Mouse (Mus musculus): ENCODE measurements around the gene Mical2. TPM values are rescaled to one million over a fixed set of nuclear protein-coding genes. Genes with fewer than 3 reads are reported as not detected.

Mical2 gene
- total RNA-seq, 2 experiments from 2014 or later, result 691 to 703 TPM

- no peak for DNase-seq
These were observed 140.2 kb downstream of the Mical2 start for GRCm38 (mm10) chr7:112365864-112366263.

- peak; percentile 79 to 80 for DNase-seq
These were observed 143.4 kb downstream of the Mical2 start for GRCm38 (mm10) chr7:112369046-112369445.

- no peak for DNase-seq
These were observed 144.3 kb downstream of the Mical2 start for GRCm38 (mm10) chr7:112369977-112370376.

GRCm38 (mm10) chr7:112371387-112371786 is 145.7 kb downstream of the Mical2 start:
- no peak for DNase-seq

GRCm38 (mm10) chr7:112374035-112374434 is 148.4 kb downstream of the Mical2 start:
- no peak for DNase-seq

- no peak for DNase-seq
These were observed 149.4 kb downstream of the Mical2 start for GRCm38 (mm10) chr7:112375062-112375461.

GRCm38 (mm10) chr7:112375900-112376299 is 150.2 kb downstream of the Mical2 start:
- DNase-seq, result no peak

GRCm38 (mm10) chr7:112376611-112377010 is 151.0 kb downstream of the Mical2 start:
- DNase-seq, result no peak

GRCm38 (mm10) chr7:112377314-112377713 is 151.7 kb downstream of the Mical2 start:
- DNase-seq, result peak; percentile 56 to 62

GRCm38 (mm10) chr7:112378056-112378455 is 152.4 kb downstream of the Mical2 start:
- no peak for DNase-seq

- peak; percentile 59 to 69 for DNase-seq
These were observed 152.8 kb downstream of the Mical2 start for GRCm38 (mm10) chr7:112378476-112378875.

GRCm38 (mm10) chr7:112386521-112386920 is 160.9 kb downstream of the Mical2 start:
- no peak for DNase-seq

- no peak for DNase-seq
These were observed 162.2 kb downstream of the Mical2 start for GRCm38 (mm10) chr7:112387876-112388275.

- DNase-seq, result no peak
These were observed 162.8 kb downstream of the Mical2 start for GRCm38 (mm10) chr7:112388363-112388875.

GRCm38 (mm10) chr7:112389611-112390251 is 164.1 kb downstream of the Mical2 start:
- DNase-seq, result no peak

- no peak for DNase-seq
These were observed 164.7 kb downstream of the Mical2 start for GRCm38 (mm10) chr7:112390252-112390936.

- no peak for DNase-seq
These were observed 165.4 kb downstream of the Mical2 start for GRCm38 (mm10) chr7:112390937-112391605.

GRCm38 (mm10) chr7:112397786-112398185 is 172.1 kb downstream of the Mical2 start:
- DNase-seq, result no peak

- DNase-seq, result no peak
These were observed 173.9 kb downstream of the Mical2 start for GRCm38 (mm10) chr7:112399425-112400170.

- peak; percentile 49 to 58 for DNase-seq
These were observed 174.5 kb downstream of the Mical2 start for GRCm38 (mm10) chr7:112400175-112400574.

GRCm38 (mm10) chr7:112405061-112405460 is 179.4 kb downstream of the Mical2 start:
- DNase-seq, result no peak

- peak in 1 of 2 experiments; percentile 29 for DNase-seq
These were observed 179.9 kb downstream of the Mical2 start for GRCm38 (mm10) chr7:112405578-112405977.
